Mouse (Mus musculus): Measurements from ENCODE around the gene Pde6h. TPM values are rescaled to one million over a fixed set of nuclear protein-coding genes. Genes with fewer than 3 reads are reported as not detected.

Pde6h gene
- total and polyA plus RNA-seq, 3 experiments, result 0.08 TPM; not detected in 2

GRCm38 (mm10) chr6:136959131-136959530 is 35.5 kb downstream of the Pde6h start:
- H3K4me1 ChIP-seq (ENCODE audit: control insufficient read depth in 1 of 2, insufficient read depth in 2 of 2, low read length in 2 of 2), result peaks cover 2 to 12% of the 10 kb centered on the region in 2 experiments; a peak in 3 of 4 replicates
- TF ChIP-seq POLR2AphosphoS5 (IDR thresholded peaks at IDR 0.05; ENCODE audit: borderline replicate concordance, low read depth, low read length), result no peak
- TF ChIP-seq MAFK (IDR thresholded peaks at IDR 0.05; ENCODE audit: borderline replicate concordance, low read depth, low read length), result no peak
- TF ChIP-seq SMC3 (IDR thresholded peaks at IDR 0.05; ENCODE audit: low read depth, low read length), result no peak
- TF ChIP-seq POLR2A (IDR thresholded peaks at IDR 0.05; ENCODE audit: control insufficient read depth in 1 of 2, insufficient read depth in 1 of 2, low read depth in 1 of 2, low read length in 2 of 2, poor library complexity in 1 of 2), result no peak
- no peak for TF ChIP-seq USF1 (IDR thresholded peaks at IDR 0.05; ENCODE audit: low read depth, low read length)
- TF ChIP-seq ETS1 (IDR thresholded peaks at IDR 0.05; ENCODE audit: low read depth, low read length), result no peak
- TF ChIP-seq GATA1 (IDR thresholded peaks at IDR 0.05; ENCODE audit: low read depth, low read length), result no peak
- TF ChIP-seq TBP (IDR thresholded peaks at IDR 0.05; ENCODE audit: low read depth, low read length), result no peak
- no peak for TF ChIP-seq POLR2AphosphoS2 (IDR thresholded peaks at IDR 0.05; ENCODE audit: low read length)
- no peak for TF ChIP-seq MXI1 (IDR thresholded peaks at IDR 0.05; ENCODE audit: low read depth, low read length)
- no peak for TF ChIP-seq USF2 (IDR thresholded peaks at IDR 0.05; ENCODE audit: borderline replicate concordance in 1 of 2, insufficient read depth in 1 of 2, low read depth in 1 of 2, low read length in 2 of 2)
- no peak for TF ChIP-seq SIN3A (IDR thresholded peaks at IDR 0.05; ENCODE audit: low read length)
- no peak for TF ChIP-seq HCFC1 (IDR thresholded peaks at IDR 0.05; ENCODE audit: low read depth, low read length)
- TF ChIP-seq NRF1 (IDR thresholded peaks at IDR 0.05; ENCODE audit: insufficient read depth, low read depth, low read length, poor library complexity, severe bottlenecking), result no peak
- TF ChIP-seq MAX (IDR thresholded peaks at IDR 0.05; ENCODE audit: low read length), result no peak
- no peak for TF ChIP-seq ZMIZ1 (IDR thresholded peaks at IDR 0.05; ENCODE audit: low read depth, low read length)
- TF ChIP-seq GABPA (IDR thresholded peaks at IDR 0.05; ENCODE audit: low read depth, low read length), result no peak
- TF ChIP-seq ZC3H11A (IDR thresholded peaks at IDR 0.05; ENCODE audit: low read depth, low read length), result no peak

GRCm38 (mm10) chr6:136962957-136963356 is 39.3 kb downstream of the Pde6h start:
- no peak for TF ChIP-seq CHD2 (IDR thresholded peaks at IDR 0.05; ENCODE audit: low read length)
- TF ChIP-seq ZNF384 (IDR thresholded peaks at IDR 0.05; ENCODE audit: low read depth, low read length), result no peak
- TF ChIP-seq UBTF (IDR thresholded peaks at IDR 0.05; ENCODE audit: borderline replicate concordance, insufficient read depth, low read depth, low read length), result no peak
- no peak for TF ChIP-seq JUND (IDR thresholded peaks at IDR 0.05; ENCODE audit: low read depth, low read length)
- no peak for TF ChIP-seq MAFK (IDR thresholded peaks at IDR 0.05; ENCODE audit: borderline replicate concordance, low read depth, low read length)
- TF ChIP-seq ETS1 (IDR thresholded peaks at IDR 0.05; ENCODE audit: low read depth, low read length), result no peak
- TF ChIP-seq NRF1 (IDR thresholded peaks at IDR 0.05; ENCODE audit: insufficient read depth, low read depth, low read length, poor library complexity, severe bottlenecking), result no peak
- TF ChIP-seq SIN3A (IDR thresholded peaks at IDR 0.05; ENCODE audit: low read length), result no peak
- TF ChIP-seq TAL1 (IDR thresholded peaks at IDR 0.05; ENCODE audit: low read length), result no peak
- no peak for TF ChIP-seq E2F4 (IDR thresholded peaks at IDR 0.05; ENCODE audit: borderline replicate concordance, low read depth, low read length)
- TF ChIP-seq CHD1 (IDR thresholded peaks at IDR 0.05; ENCODE audit: low read depth, low read length), result no peak
- no peak for TF ChIP-seq HCFC1 (IDR thresholded peaks at IDR 0.05; ENCODE audit: low read depth, low read length)
- TF ChIP-seq EP300 (IDR thresholded peaks at IDR 0.05; ENCODE audit: low read depth in 1 of 2, low read length in 2 of 2), result no peak
- Histone ChIP-seq H3K27ac (ENCODE audit: control insufficient read depth, low read depth, low read length) (no peak overlapping the region), H3K9me3 (replicated peaks; ENCODE audit: insufficient read depth, low read length) (no peaks in the 10 kb centered on the region), H3K36me3 (ENCODE audit: control insufficient read depth in 1 of 2, insufficient read depth in 2 of 2, low read length in 2 of 2) (no peaks in the 10 kb centered on the region), H3K9ac (ENCODE audit: control insufficient read depth, low read depth, low read length, poor library complexity, severe bottlenecking) (no peak overlapping the region), H3K4me3 (ENCODE audit: control insufficient read depth in 1 of 2, insufficient read depth in 1 of 2, low read depth in 2 of 2, low read length in 2 of 2) (no peak overlapping the region), H3K4me1 (ENCODE audit: control insufficient read depth in 1 of 2, insufficient read depth in 2 of 2, low read length in 2 of 2) (no peaks in the 10 kb centered on the region), H3K27me3 (ENCODE audit: control insufficient read depth in 1 of 2, insufficient read depth in 2 of 2, low read length in 2 of 2) (peaks cover 0 to 2% of the 10 kb centered on the region in 2 experiments; a peak in 1 of 4 replicates), H3K79me2 (ENCODE audit: control insufficient read depth, insufficient read depth, low read length, poor library complexity) (no peaks in the 10 kb centered on the region)
- DNase-seq (ENCODE audit: low read depth, low spot score), result no peak

More at GRCm38 (mm10) chr6:136959131-136959530, 35.5 kb downstream of the Pde6h start:
- Histone ChIP-seq H3K79me2 (ENCODE audit: control insufficient read depth, insufficient read depth, low read length, poor library complexity) (no peaks in the 10 kb centered on the region), H3K9ac (ENCODE audit: control insufficient read depth, low read depth, low read length, poor library complexity, severe bottlenecking) (no peak overlapping the region), H3K4me3 (ENCODE audit: control insufficient read depth in 1 of 2, insufficient read depth in 1 of 2, low read depth in 2 of 2, low read length in 2 of 2) (no peak overlapping the region), H3K9me3 (replicated peaks; ENCODE audit: insufficient read depth, low read length) (no peaks in the 10 kb centered on the region), H3K27ac (ENCODE audit: control insufficient read depth, low read depth, low read length) (no peak overlapping the region), H3K27me3 (ENCODE audit: control insufficient read depth in 1 of 2, insufficient read depth in 2 of 2, low read length in 2 of 2) (peaks cover 2% of the 10 kb centered on the region in 2 experiments; a peak in 2 of 4 replicates), H3K36me3 (ENCODE audit: control insufficient read depth in 1 of 2, insufficient read depth in 2 of 2, low read length in 2 of 2) (peaks cover 0 to 8% of the 10 kb centered on the region in 2 experiments; a peak in 2 of 4 replicates)
- DNase-seq (ENCODE audit: low read depth, low spot score), result no peak

All from MEL (cell line).